Mouse (Mus musculus) inflammation-experienced regulatory T-cells, adult 6 months (primary cell): ENCODE measurements around the gene Pdzd2. TPM values are rescaled to one million over a fixed set of nuclear protein-coding genes. Genes with fewer than 3 reads are reported as not detected.

ENCODE experiments used
- ATAC-seq: one replicate; pipeline ENCODE4 v1.8.0; 2017
- polyA plus RNA-seq, 3 experiments: library from polyadenylated mRNA; unstranded; fragments of 100-300 nt; shearing (Covaris generic); gene quantifications; one replicate each; pipeline ENCODE4 v1.2.1; 2017

The Pdzd2 gene
- under 1 TPM; 0.34 to 0.46 (median 0.40) TPM for polyA plus RNA-seq

DNA sequence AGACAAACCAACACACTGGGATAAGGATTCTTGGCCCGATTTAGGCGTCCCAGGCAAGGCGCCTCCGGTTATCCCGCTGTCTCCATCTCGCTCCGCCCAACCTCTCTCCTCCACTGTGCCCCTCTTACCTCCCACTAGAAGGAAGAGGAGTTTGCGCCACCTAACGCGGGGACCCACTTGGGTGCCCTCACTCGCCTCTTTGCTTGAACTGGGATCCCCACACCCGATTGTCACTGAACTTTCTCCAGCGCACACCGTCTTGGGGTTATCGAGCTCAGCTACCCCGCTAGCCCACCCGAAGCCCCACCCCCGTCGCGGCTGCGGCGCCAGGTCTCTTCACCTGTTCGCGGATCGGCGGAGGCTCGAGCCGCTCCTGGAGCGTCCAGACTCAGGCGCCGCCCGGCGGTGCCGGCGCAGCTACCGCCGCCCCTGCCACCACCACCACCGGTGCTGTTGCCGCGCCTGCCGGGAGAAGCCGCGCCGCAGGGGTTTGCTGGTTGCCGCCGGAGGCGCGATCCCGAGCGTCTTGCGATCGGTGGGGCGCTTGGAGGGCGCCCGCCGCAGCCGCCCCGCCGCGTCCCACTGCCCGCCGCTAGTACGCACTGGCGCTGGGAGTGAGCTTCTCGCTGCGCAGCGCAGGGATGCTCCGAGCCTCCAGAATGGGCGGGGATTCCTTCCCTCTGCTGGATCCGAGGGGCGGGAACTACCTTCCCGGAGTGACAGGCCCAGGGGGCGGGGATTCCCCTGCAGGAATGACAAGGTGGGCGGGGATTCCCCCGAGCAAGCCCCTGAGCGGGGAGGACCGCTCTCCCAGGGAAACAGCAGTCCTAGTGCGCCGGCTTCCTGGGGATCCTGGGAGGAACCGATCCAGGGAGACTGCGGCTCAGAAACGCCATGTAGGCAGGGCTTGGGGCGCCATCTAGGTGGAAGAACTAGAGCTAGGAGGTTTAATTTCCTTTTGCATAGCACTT lies at the start of gene Pdzd2:
Gene Pdzd2, minus strand, starts transcription at position 648 of the 971 bp plus-strand sequence.
- ATAC-seq: peak; percentile 28

DNA sequence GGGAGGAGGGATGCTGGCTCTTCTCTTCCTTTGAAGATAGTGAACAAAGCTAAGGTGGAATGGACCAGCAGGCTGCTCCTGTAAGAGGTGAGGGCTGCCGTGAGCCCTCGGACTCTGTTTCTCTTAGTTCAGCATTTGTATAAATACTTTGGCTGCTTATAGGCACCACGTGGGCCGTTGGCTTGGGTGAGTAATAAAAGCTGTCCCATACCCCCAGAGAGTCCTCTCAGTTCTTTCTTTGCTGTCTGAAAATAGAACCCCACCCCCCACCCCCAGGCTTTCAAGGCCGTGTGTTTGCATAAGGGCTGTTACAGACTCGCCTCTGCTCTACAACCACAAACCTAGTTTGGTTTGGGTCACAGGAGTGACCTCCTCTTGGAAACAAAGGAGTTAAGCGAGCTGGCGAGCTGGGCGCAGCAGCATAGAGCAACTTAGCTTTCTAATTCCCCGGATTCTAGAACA lies 49.7 kb upstream of the Pdzd2 start:
- no peak for ATAC-seq

- ATAC-seq: no peak
These were observed 48.8 kb upstream of the Pdzd2 start for GRCm38 (mm10) chr15:12788536-12788935.

- no peak for ATAC-seq
These were observed 42.1 kb upstream of the Pdzd2 start for GRCm38 (mm10) chr15:12781729-12782326.

DNA sequence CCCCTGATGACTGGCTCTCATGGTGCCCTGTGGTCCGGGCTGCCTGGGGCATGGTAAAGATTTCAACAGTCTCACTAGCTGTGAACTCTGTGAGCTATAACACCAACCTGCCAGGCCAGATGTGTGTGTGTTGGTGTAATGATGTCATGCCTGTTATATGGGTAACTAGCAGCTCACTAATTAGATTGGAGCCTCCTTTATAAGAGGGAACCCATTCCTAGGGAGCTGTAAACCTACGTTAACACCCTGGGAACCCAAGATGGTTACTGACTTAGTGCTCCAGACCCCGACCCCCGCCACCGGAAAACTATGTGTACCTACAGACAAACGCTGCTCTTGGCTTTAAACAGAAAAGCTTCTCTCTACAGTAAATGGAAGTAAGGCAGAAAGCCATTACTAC lies 41.6 kb upstream of the Pdzd2 start:
- no peak for ATAC-seq

GRCm38 (mm10) chr15:12774149-12774753 lies 34.5 kb upstream of the Pdzd2 start:
- ATAC-seq: no peak

DNA sequence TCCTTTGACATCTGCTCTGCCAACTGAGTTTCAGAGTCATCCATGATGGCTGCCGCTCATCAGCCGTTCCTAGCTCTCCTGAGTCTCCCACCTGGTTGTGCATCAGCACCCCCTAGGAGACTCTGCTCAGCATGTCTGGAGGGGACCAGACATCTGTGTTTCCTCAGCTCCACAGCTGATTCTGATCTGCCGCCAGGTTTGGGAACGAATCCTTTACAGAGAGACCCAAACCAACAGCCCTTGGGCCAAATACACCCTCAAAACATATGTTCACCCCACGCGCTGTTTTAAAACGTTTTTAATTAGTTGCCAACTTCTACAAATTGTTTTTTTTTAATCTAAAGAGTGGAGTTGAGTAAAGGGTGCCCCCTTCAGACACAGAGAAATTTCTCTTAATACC lies 31.2 kb upstream of the Pdzd2 start:
- ATAC-seq: no peak

DNA sequence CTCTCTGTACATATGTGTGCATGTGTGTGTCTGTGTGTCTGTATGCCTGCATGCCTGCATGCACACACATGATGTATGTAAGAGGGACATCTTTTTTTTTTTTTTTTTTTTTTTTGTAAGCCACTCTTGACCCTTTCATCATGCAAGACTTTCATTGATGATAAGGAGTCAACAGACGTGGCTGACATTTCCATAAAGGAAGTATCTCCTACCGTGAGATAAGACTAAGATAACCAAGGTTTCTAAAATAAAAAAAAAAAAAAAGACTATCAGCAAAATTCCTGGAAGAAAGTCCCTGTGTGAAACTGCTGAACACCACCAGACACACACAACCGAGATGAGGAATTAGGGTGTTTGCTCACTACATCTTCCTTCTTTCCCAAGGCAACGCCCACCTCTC lies 27.1 kb upstream of the Pdzd2 start:
- no peak for ATAC-seq

GRCm38 (mm10) chr15:12763147-12763546 lies 23.4 kb upstream of the Pdzd2 start:
- no peak for ATAC-seq

DNA sequence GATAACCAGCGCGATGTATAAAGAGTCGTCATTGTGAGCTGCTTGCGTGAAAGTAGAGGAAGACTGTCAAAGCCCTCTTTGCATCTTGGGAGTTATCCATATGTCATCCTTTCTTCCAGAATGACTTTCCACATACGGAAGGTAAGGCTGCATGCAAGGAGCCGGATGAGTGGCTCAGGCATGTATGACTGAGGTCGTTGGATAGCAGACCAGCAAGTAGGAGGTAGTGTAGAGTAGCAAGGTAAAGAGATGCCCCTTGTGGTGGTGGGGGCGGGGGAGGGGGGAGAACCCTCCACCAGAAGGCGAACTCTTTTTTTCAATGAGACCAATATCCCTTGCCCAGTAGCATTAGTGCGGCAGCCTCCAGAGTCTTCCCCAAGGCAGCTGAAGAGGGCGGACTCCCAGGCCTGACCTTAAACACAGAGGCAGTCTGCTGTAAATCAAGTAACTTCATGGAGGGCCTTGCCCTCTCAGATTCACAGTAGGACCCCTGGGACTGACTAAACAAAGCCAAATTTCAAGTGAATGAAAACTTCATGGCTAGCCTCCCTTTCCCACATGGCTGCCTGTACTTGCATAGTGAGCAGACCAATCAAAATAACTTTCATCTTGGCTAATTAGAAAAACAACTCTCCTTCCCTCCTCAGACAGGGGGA lies 22.7 kb upstream of the Pdzd2 start:
- no peak for ATAC-seq

DNA sequence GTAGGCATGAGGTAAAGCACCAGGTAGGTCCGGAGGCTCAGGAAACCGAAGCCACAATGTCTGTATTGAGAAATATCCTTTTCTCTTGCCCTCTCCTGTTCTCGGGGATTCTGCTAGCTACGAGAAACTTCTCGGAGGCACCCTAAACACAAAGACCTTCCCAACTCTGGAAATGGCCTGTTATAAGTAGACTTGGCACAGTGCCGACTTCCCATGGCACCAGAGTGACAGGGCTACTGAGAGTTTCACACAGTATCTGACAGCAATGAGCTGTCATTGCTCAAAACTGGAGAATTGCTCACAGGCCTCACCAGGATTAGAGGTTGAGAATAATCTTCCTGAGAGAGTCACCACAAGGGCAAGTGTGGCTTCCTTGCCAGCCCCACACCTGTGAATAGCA lies 21.0 kb upstream of the Pdzd2 start:
- no peak for ATAC-seq

- ATAC-seq: no peak
These were observed 18.7 kb upstream of the Pdzd2 start for GRCm38 (mm10) chr15:12758461-12758860.

DNA sequence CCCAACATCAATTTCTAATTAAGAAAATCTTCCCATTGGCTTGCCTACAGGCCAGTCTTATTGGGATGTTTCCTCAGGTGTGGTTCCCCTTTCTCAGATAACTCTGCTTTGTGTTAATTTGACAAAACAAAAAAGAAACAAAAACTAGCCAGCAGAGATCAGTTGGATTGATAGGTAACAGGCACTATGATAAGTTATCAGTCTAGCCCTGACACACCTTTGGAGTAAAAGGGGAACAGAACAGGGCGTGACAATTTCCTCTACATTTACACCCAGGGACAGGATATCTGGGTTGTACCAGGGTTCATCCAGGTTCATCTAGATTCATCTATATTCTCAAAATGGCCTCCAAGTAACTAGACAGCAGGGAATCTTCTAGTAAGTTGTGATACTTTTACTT lies 18.0 kb upstream of the Pdzd2 start:
- ATAC-seq: no peak

- ATAC-seq: no peak
These were observed 13.5 kb upstream of the Pdzd2 start for GRCm38 (mm10) chr15:12753201-12753600.

DNA sequence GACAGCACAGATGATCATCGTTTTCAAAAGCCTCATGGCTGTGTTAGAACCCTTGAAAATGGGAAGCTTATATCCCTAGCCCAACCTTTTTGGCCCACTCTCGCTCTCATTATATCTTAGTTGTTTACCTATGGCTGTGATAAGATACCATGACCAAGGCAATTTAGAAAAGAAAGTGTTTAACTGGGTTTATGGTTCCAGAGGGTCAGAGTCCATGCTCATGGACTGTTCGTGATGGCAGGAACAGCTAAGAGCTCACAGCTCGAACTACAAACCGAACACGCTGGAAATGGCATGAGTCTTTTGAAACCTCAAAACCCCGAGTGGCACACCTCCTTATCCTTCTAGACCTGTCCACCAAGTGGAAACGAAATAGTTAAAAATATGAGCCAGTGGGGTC lies 11.2 kb upstream of the Pdzd2 start:
- no peak for ATAC-seq

DNA sequence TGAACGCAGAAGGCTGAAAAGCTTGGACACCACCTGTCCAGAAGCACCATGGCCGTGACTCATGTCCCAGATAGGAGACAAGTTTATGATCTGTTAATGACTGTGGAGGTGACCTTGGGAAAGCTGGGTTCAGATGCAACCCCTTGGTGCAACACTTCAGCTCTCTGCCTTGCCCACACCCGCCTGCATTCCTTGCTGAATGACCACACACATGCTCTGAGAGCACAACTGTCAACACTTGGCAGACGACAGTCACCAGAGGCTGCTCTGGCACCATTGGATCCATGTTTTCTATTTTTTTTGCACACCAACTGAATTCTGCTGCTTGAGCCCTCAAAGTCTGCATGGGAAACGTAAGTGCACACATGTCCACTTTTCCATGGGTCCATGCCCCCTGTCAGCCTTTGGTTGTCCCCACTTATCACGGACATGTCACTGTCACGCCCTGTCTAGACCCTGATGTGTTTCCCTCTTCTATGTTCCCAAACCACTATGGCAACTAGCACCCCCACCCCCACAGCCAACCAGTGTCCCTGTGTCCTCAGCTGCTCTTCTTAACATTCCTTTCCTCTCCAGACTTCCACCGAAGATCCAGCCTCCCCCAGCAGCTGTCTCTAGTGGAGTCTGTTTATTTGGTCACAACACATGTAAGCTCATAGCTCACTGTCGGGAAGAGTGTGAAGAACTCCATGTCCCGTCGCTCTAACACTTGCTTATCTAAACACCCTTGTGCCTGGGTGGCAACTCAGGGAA lies 10.0 kb upstream of the Pdzd2 start:
- no peak for ATAC-seq

DNA sequence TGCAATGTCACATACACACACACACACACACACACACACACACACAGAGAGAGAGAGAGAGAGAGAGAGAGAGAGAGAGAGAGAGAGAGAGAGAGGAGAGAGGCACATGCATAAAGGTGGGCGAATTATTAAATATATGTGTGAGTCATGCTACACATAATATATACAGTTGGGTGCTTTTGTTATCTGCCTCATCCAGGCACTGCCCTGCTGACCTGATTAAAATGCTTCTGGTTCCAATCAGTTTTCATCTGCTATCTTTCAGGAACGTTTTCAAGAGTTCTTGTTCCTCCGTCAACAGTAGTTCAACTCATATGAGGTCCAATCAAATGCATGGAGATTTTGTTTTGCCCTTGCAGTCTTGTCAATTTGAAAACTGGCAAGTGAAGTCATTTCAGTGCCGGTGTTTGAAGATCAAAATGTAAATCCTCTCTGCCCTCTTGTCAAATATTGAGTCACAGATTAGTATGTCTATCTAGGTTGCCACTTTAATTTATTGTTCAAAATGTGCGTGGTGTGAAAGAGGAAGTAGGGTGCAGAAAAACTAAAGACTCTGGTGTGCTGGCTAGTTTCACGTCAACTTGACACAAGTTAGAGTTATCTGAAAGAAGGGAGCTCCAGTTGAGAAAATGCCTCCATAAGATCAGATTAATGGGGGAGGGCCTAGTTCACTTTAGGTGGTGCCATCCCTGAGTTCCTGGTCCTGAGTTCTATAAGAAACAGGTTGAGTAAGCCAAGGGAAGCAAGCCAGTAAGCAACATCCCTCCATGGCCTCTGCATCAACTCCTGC lies 2.6 kb upstream of the Pdzd2 start:
- ATAC-seq: no peak

GRCm38 (mm10) chr15:12738301-12739093 lies 1.2 kb downstream of the Pdzd2 start:
- no peak for ATAC-seq

DNA sequence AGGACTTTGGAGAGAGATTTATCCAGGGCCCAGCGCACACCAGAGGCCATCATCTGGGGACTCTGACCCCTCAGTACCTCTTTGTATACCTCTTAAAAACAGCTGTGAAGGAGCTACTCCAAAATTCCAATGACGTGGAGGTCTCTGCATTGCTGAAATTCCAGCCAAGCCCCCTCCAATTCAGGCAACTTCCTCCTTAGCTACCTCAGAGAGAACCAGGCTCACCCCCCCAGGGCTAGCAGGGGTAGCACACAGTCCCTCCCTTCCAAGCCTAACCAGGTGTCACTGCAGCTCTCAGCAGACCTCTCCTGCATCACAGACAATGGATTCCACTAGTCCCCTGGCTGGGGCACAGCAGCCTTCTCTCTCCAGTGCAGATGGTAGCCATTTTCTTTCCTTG lies 4.5 kb downstream of the Pdzd2 start:
- ATAC-seq: no peak

DNA sequence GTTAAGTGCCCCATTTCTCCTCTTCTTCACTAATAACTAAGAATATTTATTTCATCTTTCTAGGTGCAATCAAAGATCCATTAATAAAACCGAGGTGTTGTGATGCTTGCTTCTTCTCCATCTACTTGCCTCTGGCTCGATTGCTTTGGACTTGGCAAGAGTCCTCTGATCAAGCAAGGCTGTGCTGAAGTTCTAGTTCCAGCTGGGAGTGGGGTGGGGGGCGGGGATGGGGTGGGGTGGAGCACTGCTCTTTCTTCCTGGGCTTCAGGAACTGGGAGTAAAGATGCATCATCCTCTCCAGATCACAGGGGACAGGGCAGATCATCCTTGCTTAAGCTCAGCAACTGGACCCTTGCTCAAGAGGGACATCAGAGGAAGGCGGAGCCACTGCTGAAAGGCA lies 5.5 kb downstream of the Pdzd2 start:
- no peak for ATAC-seq

DNA sequence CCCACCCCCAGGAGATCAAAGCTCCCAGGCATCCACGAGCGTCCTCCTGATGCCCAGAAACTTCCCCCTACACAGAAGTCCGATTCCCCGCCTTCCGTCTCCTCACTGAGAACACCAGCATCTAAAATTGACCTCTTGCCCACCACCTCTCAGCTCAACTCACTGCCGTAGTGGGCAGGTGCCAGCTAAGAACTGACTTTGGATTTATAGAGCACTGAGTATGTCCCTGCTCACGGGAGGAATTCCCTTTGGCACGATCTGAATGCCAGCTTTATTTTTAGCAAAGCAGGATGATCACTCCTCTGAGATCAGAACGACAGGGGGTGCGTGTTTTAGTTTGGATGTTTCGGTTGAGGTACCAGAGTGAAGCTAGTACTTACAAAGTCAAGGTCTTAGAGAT lies 7.1 kb downstream of the Pdzd2 start:
- no peak for ATAC-seq
